Mouse (Mus musculus): ENCODE data around the gene Tsen54. TPM values are rescaled to one million over a fixed set of nuclear protein-coding genes. Genes with fewer than 3 reads are reported as not detected.

Gene Tsen54
- total RNA-seq, 1 experiment, result 63.6 TPM

DNA sequence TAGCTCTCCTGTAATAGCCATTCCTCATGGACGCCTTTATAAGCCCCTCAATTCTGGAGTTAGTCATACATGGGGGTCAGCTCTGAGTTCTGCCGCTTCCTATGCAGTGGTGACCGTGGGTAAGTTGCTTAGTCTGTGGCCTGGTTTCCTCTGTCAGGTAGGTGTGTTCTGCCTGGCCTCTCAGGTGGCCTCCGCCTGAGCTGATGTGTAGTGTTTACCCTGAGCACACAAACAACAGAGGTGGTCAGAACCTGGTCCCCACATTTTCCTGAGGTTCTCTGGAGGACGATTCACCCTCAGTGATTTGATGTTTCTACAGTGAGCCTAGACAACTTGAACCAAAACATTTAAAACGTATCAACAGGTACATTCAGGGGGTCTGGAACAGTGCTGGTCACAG lies 17.5 kb downstream of the Tsen54 start:
- TF ChIP-seq ZC3H11A (IDR thresholded peaks at IDR 0.05; ENCODE audit: borderline replicate concordance, low read depth, low read length), result no peak
- no peak for TF ChIP-seq CHD2 (IDR thresholded peaks at IDR 0.05; ENCODE audit: low read depth, low read length)
- no peak for TF ChIP-seq HCFC1 (IDR thresholded peaks at IDR 0.05; ENCODE audit: borderline replicate concordance, insufficient read depth, low read length)
- TF ChIP-seq ZNF384 (IDR thresholded peaks at IDR 0.05; ENCODE audit: low read depth, low read length), result no peak
- TF ChIP-seq MAFK (IDR thresholded peaks at IDR 0.05; ENCODE audit: insufficient read depth, low read depth, low read length), result no peak
- Histone ChIP-seq H3K36me3 (ENCODE audit: control insufficient read depth, insufficient read depth, low read length, poor library complexity, severe bottlenecking) (peaks cover 6% of the 10 kb centered on the region; the same call in 1 of the 2 replicates), H3K9ac (ENCODE audit: insufficient read depth, low read depth, low read length, poor library complexity, severe bottlenecking) (peak overlapping the region; percentile 25; the same call in 1 of the 2 replicates), H3K27ac (ENCODE audit: insufficient read depth, low read depth, low read length, poor library complexity, severe bottlenecking) (peak overlapping the region; percentile 97; the same call in 1 of the 2 replicates), H3K4me1 (ENCODE audit: control insufficient read depth in 2 of 2, insufficient read depth in 2 of 2, low read length in 2 of 2, poor library complexity in 1 of 2) (peaks cover 17 to 64% of the 10 kb centered on the region in 2 experiments; a peak in 3 of 4 replicates), H3K4me3 (ENCODE audit: insufficient read depth in 1 of 2, low read depth in 1 of 2, low read length in 2 of 2, poor library complexity in 1 of 2, severe bottlenecking in 1 of 2) (peak overlapping the region; percentile 24 to 61; a peak in 2 of 4 replicates), H3K9me3 (ENCODE audit: control insufficient read depth, insufficient read depth, low read depth, low read length) (no peaks in the 10 kb centered on the region)
- in situ Hi-C loops (cut with MboI; ENCODE audit: low sequenced_read_pairs in 2 of 2, unreplicated experiment in 2 of 2), result no loop called here
- DNase-seq (ENCODE audit: low read depth, low spot score), result no peak

- Histone ChIP-seq H3K27ac (ENCODE audit: insufficient read depth, low read depth, low read length, poor library complexity, severe bottlenecking) (peak overlapping the region; percentile 97; the same call in 1 of the 2 replicates), H3K9me3 (ENCODE audit: control insufficient read depth, insufficient read depth, low read depth, low read length) (no peaks in the 10 kb centered on the region), H3K36me3 (ENCODE audit: control insufficient read depth, insufficient read depth, low read length, poor library complexity, severe bottlenecking) (peaks cover 8% of the 10 kb centered on the region; the same call in 1 of the 2 replicates), H3K4me1 (ENCODE audit: control insufficient read depth in 2 of 2, insufficient read depth in 2 of 2, low read length in 2 of 2, poor library complexity in 1 of 2) (peaks cover 20 to 65% of the 10 kb centered on the region in 2 experiments; a peak in 3 of 4 replicates), H3K9ac (ENCODE audit: insufficient read depth, low read depth, low read length, poor library complexity, severe bottlenecking) (peak overlapping the region; percentile 25; the same call in 1 of the 2 replicates), H3K4me3 (ENCODE audit: insufficient read depth in 1 of 2, low read depth in 1 of 2, low read length in 2 of 2, poor library complexity in 1 of 2, severe bottlenecking in 1 of 2) (peak overlapping the region; percentile 24 to 61; a peak in 2 of 4 replicates)
- peak; percentile 44 for DNase-seq (ENCODE audit: low read depth, low spot score)
- in situ Hi-C loops (cut with MboI; ENCODE audit: low sequenced_read_pairs in 2 of 2, unreplicated experiment in 2 of 2), result no loop called here
- no peak for TF ChIP-seq CHD2 (IDR thresholded peaks at IDR 0.05; ENCODE audit: low read depth, low read length)
Observed at GRCm38 (mm10) chr11:115832523-115832922, 18.0 kb downstream of the Tsen54 start.

GRCm38 (mm10) chr11:115833021-115833513 lies 18.5 kb downstream of the Tsen54 start:
- Histone ChIP-seq H3K4me3 (ENCODE audit: insufficient read depth in 1 of 2, low read depth in 1 of 2, low read length in 2 of 2, poor library complexity in 1 of 2, severe bottlenecking in 1 of 2) (peak overlapping the region; percentile 10 to 61; a peak in 2 of 4 replicates), H3K27ac (ENCODE audit: insufficient read depth, low read depth, low read length, poor library complexity, severe bottlenecking) (peak overlapping the region; percentile 97; the same call in 1 of the 2 replicates), H3K4me1 (ENCODE audit: control insufficient read depth in 2 of 2, insufficient read depth in 2 of 2, low read length in 2 of 2, poor library complexity in 1 of 2) (peaks cover 20 to 71% of the 10 kb centered on the region in 2 experiments; a peak in 3 of 4 replicates), H3K36me3 (ENCODE audit: control insufficient read depth, insufficient read depth, low read length, poor library complexity, severe bottlenecking) (peaks cover 14% of the 10 kb centered on the region; the same call in 1 of the 2 replicates), H3K9me3 (ENCODE audit: control insufficient read depth, insufficient read depth, low read depth, low read length) (no peaks in the 10 kb centered on the region), H3K9ac (ENCODE audit: insufficient read depth, low read depth, low read length, poor library complexity, severe bottlenecking) (peak overlapping the region; percentile 34; the same call in 1 of the 2 replicates)
- peak; percentile 22 for DNase-seq (ENCODE audit: low read depth, low spot score)
- TF ChIP-seq ZNF384 (IDR thresholded peaks at IDR 0.05; ENCODE audit: low read depth, low read length) (no peak), CHD2 (IDR thresholded peaks at IDR 0.05; ENCODE audit: low read depth, low read length) (no peak), HCFC1 (IDR thresholded peaks at IDR 0.05; ENCODE audit: borderline replicate concordance, insufficient read depth, low read length) (no peak), MAFK (IDR thresholded peaks at IDR 0.05; ENCODE audit: insufficient read depth, low read depth, low read length) (no peak), ZC3H11A (IDR thresholded peaks at IDR 0.05; ENCODE audit: borderline replicate concordance, low read depth, low read length) (no peak)
- in situ Hi-C loops (cut with MboI; ENCODE audit: low sequenced_read_pairs in 2 of 2, unreplicated experiment in 2 of 2), result no loop called here

DNA sequence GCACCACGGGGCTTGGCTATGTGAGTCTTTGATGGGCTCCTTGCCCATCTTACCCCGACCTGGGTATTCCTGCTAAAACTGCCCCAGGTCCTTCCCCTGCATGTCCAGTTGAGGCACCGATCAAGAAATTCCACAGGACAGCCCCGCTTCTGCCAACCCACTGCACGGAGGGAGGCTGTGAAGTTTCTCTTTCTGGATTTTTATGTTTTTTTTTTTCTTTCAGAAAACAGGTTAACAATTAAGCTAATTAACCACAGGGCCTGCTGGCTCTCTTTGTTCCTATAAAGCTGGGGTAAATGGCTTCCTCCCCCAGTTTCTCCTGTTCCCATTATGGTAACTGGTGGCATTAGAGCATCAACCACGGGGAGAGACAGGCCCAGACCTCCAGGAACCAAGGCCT lies 19.5 kb downstream of the Tsen54 start:
- Histone ChIP-seq H3K4me3 (ENCODE audit: insufficient read depth in 1 of 2, low read depth in 1 of 2, low read length in 2 of 2, poor library complexity in 1 of 2, severe bottlenecking in 1 of 2) (no peak overlapping the region), H3K9me3 (ENCODE audit: control insufficient read depth, insufficient read depth, low read depth, low read length) (no peaks in the 10 kb centered on the region), H3K36me3 (ENCODE audit: control insufficient read depth, insufficient read depth, low read length, poor library complexity, severe bottlenecking) (peaks cover 14% of the 10 kb centered on the region; the same call in 1 of the 2 replicates), H3K4me1 (ENCODE audit: control insufficient read depth in 2 of 2, insufficient read depth in 2 of 2, low read length in 2 of 2, poor library complexity in 1 of 2) (peaks cover 18 to 75% of the 10 kb centered on the region in 2 experiments; a peak in 3 of 4 replicates), H3K9ac (ENCODE audit: insufficient read depth, low read depth, low read length, poor library complexity, severe bottlenecking) (peak overlapping the region; percentile 32; the same call in 1 of the 2 replicates), H3K27ac (ENCODE audit: insufficient read depth, low read depth, low read length, poor library complexity, severe bottlenecking) (peak overlapping the region; percentile 97; the same call in 1 of the 2 replicates)
- in situ Hi-C loops (cut with MboI; ENCODE audit: low sequenced_read_pairs in 2 of 2, unreplicated experiment in 2 of 2), result no loop called here
- DNase-seq (ENCODE audit: low read depth, low spot score), result no peak
- TF ChIP-seq ZC3H11A (IDR thresholded peaks at IDR 0.05; ENCODE audit: borderline replicate concordance, low read depth, low read length), result no peak
- TF ChIP-seq CHD2 (IDR thresholded peaks at IDR 0.05; ENCODE audit: low read depth, low read length), result no peak
- TF ChIP-seq HCFC1 (IDR thresholded peaks at IDR 0.05; ENCODE audit: borderline replicate concordance, insufficient read depth, low read length), result no peak
- TF ChIP-seq MAFK (IDR thresholded peaks at IDR 0.05; ENCODE audit: insufficient read depth, low read depth, low read length), result no peak
- TF ChIP-seq ZNF384 (IDR thresholded peaks at IDR 0.05; ENCODE audit: low read depth, low read length), result no peak

Measured in ES-E14 (cell line).